In the genomic region with DNA sequence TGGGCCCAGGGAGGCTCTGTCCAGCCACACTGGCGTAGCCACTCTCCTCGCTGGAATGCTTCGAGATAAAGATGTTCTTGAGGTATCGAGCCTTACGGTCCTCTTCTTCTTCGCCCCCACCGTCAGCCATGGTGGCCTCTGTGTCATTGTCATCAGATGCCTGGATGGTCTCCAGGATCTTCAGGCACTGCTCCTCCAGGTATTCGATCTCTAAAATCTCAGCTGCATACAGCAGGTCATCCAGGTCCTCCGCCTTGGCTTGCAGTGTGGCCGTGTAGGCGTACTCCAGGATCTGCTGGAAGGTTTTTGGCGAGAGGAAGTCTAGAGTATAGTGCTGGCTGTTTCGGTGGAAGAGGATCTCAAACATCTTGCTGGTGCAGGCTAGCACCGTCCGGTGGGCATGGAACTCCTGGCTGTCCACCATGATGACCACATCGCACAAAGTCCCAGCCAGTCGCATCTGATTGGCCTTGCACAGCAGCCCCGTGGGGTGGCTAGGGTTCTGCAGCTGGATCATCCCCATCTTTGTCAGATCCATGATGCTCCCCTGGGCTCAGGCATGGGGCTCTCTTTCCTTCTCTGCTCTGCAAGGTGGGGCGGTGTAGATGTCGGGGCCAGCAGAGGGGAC, we compare ENCODE assay signal across 25 mouse cellular contexts. TPM values are rescaled to one million over a fixed set of nuclear protein-coding genes. Genes with fewer than 3 reads are reported as not detected.
A peak's percentile ranks its signal among the peaks of the same experiment; 100 is the strongest.
DNase-seq lines count a peak whose midpoint lies in the region; ATAC-seq and TF ChIP-seq lines count a peak whose summit lies in the region.
"Had no signal": no experiment of that assay in that cellular context is flagged by ENCODE, and none has a peak within 500 bp of the region (broad histone marks: within the 10 kb centered on the region; RNA-seq: fewer than 3 reads in every experiment).

No protein-coding gene starts in this region.

- 90% methylated on average over 20 of the region's 20 CpGs for WGBS in hindbrain, embryonic 10.5 days
- 93% methylated on average over 20 of the region's 20 CpGs for WGBS in hindbrain, postnatal 0 days

- no peak for TF ChIP-seq POLR2A in cortical plate, adult 2 months (IDR thresholded peaks at IDR 0.05; ENCODE audit: extremely low read depth, insufficient read depth, low read length)

- DNase-seq in gastrocnemius, adult 2 months, result peak; percentile 47
- DNase-seq in gastrocnemius, postnatal 36 days, result no peak
- no peak for DNase-seq in hindbrain, embryonic 10.5 days (ENCODE audit: low spot score)
- no peak for DNase-seq in hindbrain, postnatal 0 days (ENCODE audit: low spot score)
- DNase-seq: adrenal gland, postnatal 10 days; cerebellum, adult 8-10 months; cerebellum, postnatal 25 days; heart, postnatal 14 days; kidney, adult 9 months; kidney, postnatal 10 days; layer of hippocampus, adult 9-11 months; liver, embryonic 13.5 days; lung, adult 18-20 months; lung, postnatal 10 days; retina, postnatal 1 day; right cerebral cortex, postnatal 14 days had no signal

- H3K4me2 ChIP-seq in hindbrain, postnatal 0 days (ENCODE audit: low read depth, low read length), result no peak overlapping the region
- H3K4me2 ChIP-seq: hindbrain, embryonic 13.5 days; limb, embryonic 13.5 days; liver, embryonic 13.5 days; midbrain, embryonic 12.5 days had no signal

- H3K27me3 ChIP-seq in hindbrain, embryonic 10.5 days (ENCODE audit: insufficient read depth, poor library complexity, severe bottlenecking), result peaks cover 42% of the 10 kb centered on the region
- H3K27me3 ChIP-seq in hindbrain, postnatal 0 days (ENCODE audit: insufficient read depth, low read length), result 0 out of 2 replicates have a peak, but pooled peaks cover 4% of the 10 kb centered on the region
- peaks cover 18% of the 10 kb centered on the region for H3K27me3 ChIP-seq in megakaryocyte, embryonic 14.5 days (replicated peaks)

- peaks cover 56% of the 10 kb centered on the region for H3K36me3 ChIP-seq in hindbrain, embryonic 10.5 days
- no peaks in the 10 kb centered on the region for H3K36me3 ChIP-seq in hindbrain, postnatal 0 days (ENCODE audit: insufficient read depth, low read length)
- peaks cover 55% of the 10 kb centered on the region for H3K36me3 ChIP-seq in megakaryocyte, embryonic 14.5 days (replicated peaks; ENCODE audit: low read length)
- H3K36me3 ChIP-seq: limb, embryonic 13.5 days; liver, embryonic 13.5 days had no signal

- H3K27ac ChIP-seq in gastrocnemius, adult 2 months, result peak overlapping the region; percentile 99
- peak overlapping the region; percentile 56; the same call in 1 of the 2 replicates for H3K27ac ChIP-seq in hindbrain, embryonic 10.5 days
- no peak overlapping the region for H3K27ac ChIP-seq in hindbrain, postnatal 0 days
- H3K27ac ChIP-seq in cortical plate, adult 2 months (ENCODE audit: insufficient read depth, low read length), result no peak overlapping the region
- H3K27ac ChIP-seq: hindbrain, embryonic 13.5 days; limb, embryonic 13.5 days; liver, embryonic 13.5 days; midbrain, embryonic 12.5 days had no signal

- intact Hi-C loops in gastrocnemius, adult 2 months (cut with DNase I), result no loop called here
- intact Hi-C loops in gastrocnemius, postnatal 36 days (cut with DNase I), result no loop called here

- TF ChIP-seq CTCF in gastrocnemius, adult 2 months (IDR thresholded peaks at IDR 0.05), result no peak
- no peak for TF ChIP-seq CTCF in hindbrain, postnatal 0 days (IDR thresholded peaks at IDR 0.05; ENCODE audit: low read depth)
- TF ChIP-seq CTCF in cortical plate, adult 2 months (IDR thresholded peaks at IDR 0.05; ENCODE audit: extremely low read depth, insufficient read depth, low read length), result no peak

- peaks cover 69% of the 10 kb centered on the region for H3K4me1 ChIP-seq in hindbrain, embryonic 10.5 days (replicated peaks)
- H3K4me1 ChIP-seq in hindbrain, postnatal 0 days (ENCODE audit: insufficient read depth, low read length), result 0 out of 2 replicates have a peak, but pooled peaks cover 15% of the 10 kb centered on the region
- peaks cover 75% of the 10 kb centered on the region for H3K4me1 ChIP-seq in megakaryocyte, embryonic 14.5 days
- H3K4me1 ChIP-seq in cortical plate, adult 2 months (ENCODE audit: control insufficient read depth, insufficient read depth, low read length), result peaks cover 3% of the 10 kb centered on the region; the same call in 1 of the 2 replicates

- H3K9ac ChIP-seq in hindbrain, postnatal 0 days (replicated peaks; ENCODE audit: low read length), result no peak overlapping the region
- H3K9ac ChIP-seq: hindbrain, embryonic 13.5 days; limb, embryonic 13.5 days; liver, embryonic 13.5 days; midbrain, embryonic 12.5 days had no signal

- peak overlapping the region; percentile 92 for H3K4me3 ChIP-seq in gastrocnemius, adult 2 months
- H3K4me3 ChIP-seq in hindbrain, embryonic 10.5 days, result no peak overlapping the region
- no peak overlapping the region for H3K4me3 ChIP-seq in hindbrain, postnatal 0 days (ENCODE audit: low read length)
- H3K4me3 ChIP-seq in megakaryocyte, embryonic 14.5 days (replicated peaks), result peak overlapping the region; percentile 20
- peak overlapping the region; percentile 94; the same call in 1 of the 2 replicates for H3K4me3 ChIP-seq in cortical plate, adult 2 months (ENCODE audit: insufficient read depth, low read length)
- H3K4me3 ChIP-seq: hindbrain, embryonic 13.5 days; limb, embryonic 13.5 days; liver, embryonic 13.5 days; midbrain, embryonic 12.5 days had no signal

- no peaks in the 10 kb centered on the region for H3K9me3 ChIP-seq in hindbrain, embryonic 10.5 days
- no peaks in the 10 kb centered on the region for H3K9me3 ChIP-seq in hindbrain, postnatal 0 days (ENCODE audit: low read length)
- H3K9me3 ChIP-seq in megakaryocyte, embryonic 14.5 days, result no peaks in the 10 kb centered on the region
- H3K9me3 ChIP-seq: hindbrain, embryonic 13.5 days; limb, embryonic 13.5 days; liver, embryonic 13.5 days; midbrain, embryonic 12.5 days had no signal

- ATAC-seq in hindbrain, postnatal 0 days, result no peak
- ATAC-seq in megakaryocyte, adult 5-6 weeks (ENCODE audit: poor library complexity, severe bottlenecking), result no peak
- ATAC-seq: forebrain, embryonic 14.5 days; intestine, postnatal 0 days; Patski had no signal

RNA-seq across cellular contexts. Expression of a gene that starts 3.4 kb away (rescaled TPM):
- 100 to 1,000 TPM; 163 to 166 TPM for total RNA-seq in gastrocnemius, adult 2 months (2021)
- 100 to 1,000 TPM; 129 to 168 TPM for total RNA-seq in gastrocnemius, postnatal 36 days (2021)
- 22.6 and 35.6 TPM in 2 replicates for polyA plus RNA-seq in hindbrain, embryonic 10.5 days (2016; fragmentation: Nextera tagmentation; extraction: Ambion mirVana)
- total RNA-seq in hindbrain, postnatal 0 days (2014; rRNA removed), result 11.2 and 13.5 TPM in 2 replicates
- 5.4 and 6.8 TPM in 2 replicates for polyA plus RNA-seq in hindbrain, postnatal 0 days (2015; fragmentation: Nextera tagmentation; extraction: Ambion mirVana)
- 1.00 and 1.8 TPM in 2 replicates for polyA plus RNA-seq in megakaryocyte, embryonic 14.5 days (2012; ENCODE audit: insufficient read depth, low replicate concordance)
- 1.9 and 3.0 TPM in 2 replicates for total RNA-seq in megakaryocyte, adult 5-6 weeks (2015)
- total RNA-seq in megakaryocyte, adult 5-6 weeks (2017), result 2.2 and 2.7 TPM in 2 replicates
- polyA plus RNA-seq in cortical plate, adult 2 months (2012; rRNA removed), result 22.0 and 34.9 TPM in 2 replicates

Comparison
In these comparisons a context has a peak if more than half of its experiments do, and no peak if none do; other contexts are left out.
1. H3K27ac ChIP-seq: peak in gastrocnemius, adult 2 months (single experiment) and hindbrain, embryonic 10.5 days (single experiment); none in hindbrain, postnatal 0 days (single experiment) and cortical plate, adult 2 months (single experiment).
2. H3K4me3 ChIP-seq: peak in gastrocnemius, adult 2 months (single experiment), megakaryocyte, embryonic 14.5 days (single experiment) and cortical plate, adult 2 months (single experiment); none in hindbrain, embryonic 10.5 days (single experiment) and hindbrain, postnatal 0 days (single experiment).